Mouse (Mus musculus): ENCODE measurements at regions not wholly inside any gene's neighbourhood (a gene's known extent, or its start where the extent isn't known, plus 50 kb on each side); places are given as distances from the start of the nearest gene placed in this dataset.

- TF ChIP-seq MAX (IDR thresholded peaks at IDR 0.05; ENCODE audit: low read length) = no peak
- no peak for TF ChIP-seq NRF1 (IDR thresholded peaks at IDR 0.05; ENCODE audit: insufficient read depth, low read depth, low read length, poor library complexity, severe bottlenecking)
- no peak for TF ChIP-seq GATA1 (IDR thresholded peaks at IDR 0.05; ENCODE audit: low read depth, low read length)
- TF ChIP-seq TCF12 (IDR thresholded peaks at IDR 0.05; ENCODE audit: low read depth, low read length) = no peak
- no peak for TF ChIP-seq POLR2A (IDR thresholded peaks at IDR 0.05; ENCODE audit: control insufficient read depth in 1 of 2, insufficient read depth in 1 of 2, low read depth in 1 of 2, low read length in 2 of 2, poor library complexity in 1 of 2)
- no peak for TF ChIP-seq UBTF (IDR thresholded peaks at IDR 0.05; ENCODE audit: borderline replicate concordance, insufficient read depth, low read depth, low read length)
- TF ChIP-seq CTCF (IDR thresholded peaks at IDR 0.05 in 2 of 3, conservative IDR thresholded peaks at IDR 0.05 in 1 of 3; ENCODE audit: control insufficient read depth in 1 of 3, insufficient read depth in 1 of 3, low read depth in 2 of 3, low read length in 3 of 3, poor library complexity in 1 of 3, severe bottlenecking in 1 of 3) = no peak
- TF ChIP-seq USF1 (IDR thresholded peaks at IDR 0.05; ENCODE audit: low read depth, low read length) = no peak
These were observed 86.3 kb upstream of the Magi1 start for GRCm38 (mm10) chr6:94369991-94370390.
